Mouse (Mus musculus): ENCODE data around the gene Mafg. TPM values are rescaled to one million over a fixed set of nuclear protein-coding genes. Genes with fewer than 3 reads are reported as not detected.
A peak's percentile ranks its signal among the peaks of the same experiment; 100 is the strongest.

Gene Mafg
- polyA plus RNA-seq, 1 experiment from 2014 or later = 25.1 TPM

DNA sequence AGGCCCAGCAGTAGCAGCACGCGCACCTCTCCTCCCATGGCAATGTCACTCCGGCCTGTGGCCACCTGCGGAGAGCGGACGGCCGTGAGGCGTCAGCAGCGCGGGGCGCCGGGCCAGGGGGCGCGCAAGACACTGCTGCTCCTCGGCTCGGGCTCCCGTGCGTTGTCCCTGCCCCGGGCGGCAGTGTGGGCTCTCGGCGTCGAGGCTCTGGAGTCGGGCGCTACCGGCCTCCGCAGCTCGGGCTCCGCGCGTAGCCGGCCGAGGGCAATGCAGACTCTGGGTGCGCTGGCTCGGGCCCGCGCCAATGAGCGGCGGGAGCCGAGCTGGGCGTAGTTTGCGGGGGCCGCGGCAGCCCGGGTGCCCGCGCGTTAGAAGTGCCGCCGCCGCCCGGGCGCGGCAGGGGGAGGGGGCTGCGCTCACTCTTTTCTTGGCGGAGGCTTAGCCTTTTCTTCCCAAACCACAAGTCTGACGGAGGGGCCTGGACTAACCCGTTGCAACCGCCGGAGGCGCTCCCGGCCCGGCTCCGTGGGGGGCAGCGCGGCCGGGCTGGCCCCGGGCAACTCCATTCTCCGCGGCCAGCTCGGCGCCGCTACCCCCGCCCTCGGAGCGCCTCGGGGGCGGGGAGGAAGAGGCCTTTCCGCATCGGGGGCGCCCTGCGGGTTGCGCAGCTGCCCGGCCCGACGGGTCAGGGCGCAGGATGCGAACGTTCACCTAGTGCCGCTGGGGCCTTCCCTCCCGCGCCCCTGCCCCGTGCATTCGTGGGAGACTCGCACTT, 27.1 kb upstream of the Mafg start:
- DNase-seq (ENCODE audit: low spot score) = peak; percentile 72
- H3K36me3 ChIP-seq (replicated peaks) = no peaks in the 10 kb centered on the region
- peak overlapping the region; percentile 60 for H3K4me3 ChIP-seq
- WGBS = under 1% methylated on average over 95 of the region's 95 CpGs
- peaks cover 34% of the 10 kb centered on the region for H3K4me1 ChIP-seq
- peaks cover 98% of the 10 kb centered on the region for H3K27me3 ChIP-seq (replicated peaks; ENCODE audit: low read depth, poor library complexity, severe bottlenecking)
- H3K9me3 ChIP-seq = no peaks in the 10 kb centered on the region
- H3K27ac ChIP-seq (replicated peaks) = peak overlapping the region; percentile 75

DNA sequence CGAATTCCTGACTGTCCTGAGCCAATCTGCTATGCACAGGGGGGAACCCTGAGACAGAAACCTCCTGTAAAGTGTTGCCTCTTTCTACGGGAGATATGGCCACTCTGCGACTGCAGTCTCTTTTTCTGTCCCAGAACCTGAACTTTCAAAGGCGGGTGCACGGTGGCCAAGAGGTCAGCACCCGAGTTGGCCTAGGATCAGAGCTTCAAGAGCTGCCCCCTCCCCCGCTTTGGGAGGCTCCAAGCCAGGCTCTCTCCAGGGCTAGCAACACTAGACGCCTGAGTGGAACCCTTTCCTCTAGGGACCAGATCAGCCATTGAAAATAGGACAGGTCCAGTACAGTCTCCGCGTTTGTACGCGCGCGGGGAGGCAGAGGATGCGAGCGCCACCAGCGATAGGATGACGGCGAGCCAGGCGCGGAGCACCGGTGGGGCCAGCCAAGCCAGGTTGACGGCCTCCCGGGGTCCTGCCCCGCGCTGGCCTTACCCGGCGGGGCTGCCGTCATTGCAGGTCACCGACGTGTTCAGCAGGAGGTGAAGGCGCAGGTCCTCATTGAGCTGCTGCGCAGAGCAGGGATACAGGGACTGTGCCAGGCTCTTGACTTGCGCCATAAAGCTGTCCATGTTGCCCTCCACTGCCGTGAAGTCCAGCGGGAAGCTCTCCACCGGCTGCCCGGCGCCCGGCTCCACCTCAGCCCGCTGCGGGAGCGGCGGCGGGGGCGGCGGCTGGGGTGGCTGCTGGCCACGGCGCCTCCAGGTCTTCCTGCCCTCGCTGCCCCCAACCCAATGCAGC, 26.3 kb upstream of the Mafg start:
- H3K36me3 ChIP-seq (replicated peaks) = no peaks in the 10 kb centered on the region
- H3K27me3 ChIP-seq (replicated peaks; ENCODE audit: low read depth, poor library complexity, severe bottlenecking) = peaks cover 98% of the 10 kb centered on the region
- peak overlapping the region; percentile 75 for H3K27ac ChIP-seq (replicated peaks)
- 2% methylated on average over 50 of the region's 50 CpGs for WGBS
- peaks cover 31% of the 10 kb centered on the region for H3K4me1 ChIP-seq
- DNase-seq (ENCODE audit: low spot score) = peak; percentile 39
- no peaks in the 10 kb centered on the region for H3K9me3 ChIP-seq
- H3K4me3 ChIP-seq = peak overlapping the region; percentile 60

DNA sequence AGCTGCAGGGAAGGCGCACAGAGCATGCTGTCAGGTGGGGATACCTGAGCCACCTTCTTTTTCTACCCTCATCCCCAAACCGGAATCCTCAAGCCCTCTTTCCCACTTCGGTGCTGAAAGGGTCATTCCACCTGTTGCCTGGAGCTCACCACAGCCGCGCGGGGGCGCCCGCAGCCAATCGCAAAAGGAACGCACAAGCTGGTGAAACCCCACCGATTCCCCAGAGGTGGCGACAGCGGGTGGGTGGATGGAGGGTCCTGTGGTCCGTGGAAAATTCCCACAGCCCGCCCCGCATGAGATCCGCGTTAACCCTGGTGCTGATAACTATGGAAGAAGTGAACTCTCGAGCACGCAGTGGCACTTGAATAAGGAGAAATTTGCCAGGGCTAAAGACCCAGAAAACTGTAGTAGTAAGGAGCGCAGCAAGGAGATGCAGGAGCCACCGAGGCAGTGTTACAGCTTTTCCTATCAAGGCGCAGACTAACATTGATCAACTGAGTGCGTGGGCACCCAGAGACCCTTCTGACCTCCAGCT, 25.5 kb upstream of the Mafg start:
- Histone ChIP-seq H3K4me1 (peaks cover 31% of the 10 kb centered on the region), H3K36me3 (replicated peaks) (no peaks in the 10 kb centered on the region), H3K27ac (replicated peaks) (no peak overlapping the region), H3K9me3 (no peaks in the 10 kb centered on the region), H3K27me3 (replicated peaks; ENCODE audit: low read depth, poor library complexity, severe bottlenecking) (peaks cover 100% of the 10 kb centered on the region), H3K4me3 (peak overlapping the region; percentile 60)
- peak; percentile 84 for DNase-seq (ENCODE audit: low spot score)
- 5% methylated on average over 24 of the region's 24 CpGs for WGBS

DNA sequence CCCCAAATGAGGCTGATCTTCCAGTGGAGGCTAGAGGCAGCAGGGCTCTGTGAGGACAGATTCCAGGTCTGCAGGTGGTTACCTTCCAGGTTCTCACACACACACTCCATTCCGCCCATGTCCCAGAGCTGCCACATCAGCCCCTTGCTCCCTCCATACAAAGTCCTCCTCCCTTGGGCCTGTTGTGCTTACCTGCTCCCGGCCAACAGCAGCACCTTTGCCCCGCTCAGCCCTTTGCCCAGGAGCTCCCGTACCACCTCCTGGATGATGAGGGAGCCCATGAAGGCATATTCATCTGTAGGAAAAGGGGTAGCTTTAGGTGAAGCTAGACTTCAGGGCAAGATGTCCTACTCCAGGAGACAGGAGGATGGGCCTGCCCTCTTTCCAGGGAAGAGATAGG, 23.9 kb upstream of the Mafg start:
- Histone ChIP-seq H3K27ac (replicated peaks) (no peak overlapping the region), H3K36me3 (replicated peaks) (no peaks in the 10 kb centered on the region), H3K4me3 (no peak overlapping the region), H3K27me3 (replicated peaks; ENCODE audit: low read depth, poor library complexity, severe bottlenecking) (peaks cover 86% of the 10 kb centered on the region), H3K9me3 (no peaks in the 10 kb centered on the region), H3K4me1 (peaks cover 31% of the 10 kb centered on the region)
- DNase-seq (ENCODE audit: low spot score) = no peak
- 84% methylated on average over 4 of the region's 4 CpGs for WGBS

DNA sequence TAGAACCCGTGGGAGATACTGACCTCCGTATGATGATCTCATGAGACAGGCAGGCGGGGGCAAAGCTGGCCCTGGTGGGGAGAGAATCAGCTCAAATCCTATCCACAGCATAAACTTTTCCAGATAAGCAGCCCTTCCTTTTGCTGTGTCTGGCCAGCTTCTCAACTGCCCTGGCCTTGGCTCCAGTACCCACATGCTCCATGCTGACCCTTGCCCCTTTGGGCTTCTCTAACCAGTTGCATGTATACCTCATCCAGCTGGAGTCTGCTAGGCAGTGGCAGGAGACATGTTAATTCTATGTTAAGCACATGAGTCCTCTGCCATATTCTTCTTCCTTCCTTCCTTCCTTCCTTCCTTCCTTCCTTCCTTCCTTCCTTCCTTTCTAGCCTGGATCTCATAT, 21.3 kb upstream of the Mafg start:
- peaks cover 13% of the 10 kb centered on the region for H3K4me1 ChIP-seq
- DNase-seq (ENCODE audit: low spot score) = no peak
- H3K36me3 ChIP-seq (replicated peaks) = no peaks in the 10 kb centered on the region
- no peak overlapping the region for H3K27ac ChIP-seq (replicated peaks)
- no peaks in the 10 kb centered on the region for H3K9me3 ChIP-seq
- no peak overlapping the region for H3K4me3 ChIP-seq
- peaks cover 65% of the 10 kb centered on the region for H3K27me3 ChIP-seq (replicated peaks; ENCODE audit: low read depth, poor library complexity, severe bottlenecking)
- 71% methylated on average over 3 of the region's 3 CpGs for WGBS

DNA sequence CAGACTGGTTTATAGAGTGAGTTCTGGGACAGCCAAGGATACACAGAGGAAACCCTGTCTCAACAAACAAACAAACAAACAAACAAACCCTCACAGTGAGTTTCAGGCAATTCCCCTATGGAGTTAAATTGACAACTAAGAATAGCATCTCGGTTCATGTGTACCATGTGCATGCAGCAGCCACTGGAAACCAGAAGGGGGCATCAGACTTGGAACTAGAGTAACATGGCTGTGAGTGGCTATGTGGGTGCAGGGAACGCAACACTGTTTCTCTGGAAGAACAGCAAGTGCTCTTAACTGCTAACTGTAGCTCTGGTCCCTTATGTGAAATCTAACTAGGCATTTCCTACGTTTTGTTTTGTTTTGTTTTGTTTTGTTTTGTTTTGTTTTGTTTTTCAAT, 18.5 kb upstream of the Mafg start:
- Histone ChIP-seq H3K9me3 (no peaks in the 10 kb centered on the region), H3K4me3 (no peak overlapping the region), H3K4me1 (peaks cover 12% of the 10 kb centered on the region), H3K27me3 (replicated peaks; ENCODE audit: low read depth, poor library complexity, severe bottlenecking) (peaks cover 56% of the 10 kb centered on the region), H3K27ac (replicated peaks) (no peak overlapping the region), H3K36me3 (replicated peaks) (no peaks in the 10 kb centered on the region)
- no peak for DNase-seq (ENCODE audit: low spot score)
- WGBS = 72% methylated on average over 3 of the region's 3 CpGs

DNA sequence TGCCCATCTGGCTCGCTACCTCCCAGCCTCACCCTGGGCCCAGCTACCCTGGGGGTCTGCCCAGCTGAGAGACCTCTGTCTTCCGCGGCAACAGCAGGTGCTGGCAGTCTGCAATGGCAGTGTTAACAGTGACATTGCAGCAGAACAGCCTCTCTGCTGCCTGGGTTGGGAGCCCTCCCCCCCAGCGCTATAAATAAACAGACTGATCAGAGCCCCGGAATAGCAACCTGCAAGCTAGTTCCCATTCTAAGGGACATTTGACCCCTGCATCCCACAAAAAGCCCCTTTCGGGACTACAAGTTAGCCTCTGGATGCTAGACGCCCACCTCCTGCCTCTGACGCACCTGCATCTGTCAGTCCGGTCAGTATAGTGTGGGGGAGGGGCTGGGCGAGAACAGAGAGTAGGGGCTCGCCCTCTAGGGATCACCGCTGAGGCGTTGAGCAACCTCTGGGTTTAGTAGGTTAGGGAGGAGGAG, 14.6 kb upstream of the Mafg start, which contains the start of gene Myadml2:
TSS of gene Myadml2 (minus strand) at position 158 of the 476 bp plus-strand sequence.
- peaks cover 41% of the 10 kb centered on the region for H3K27me3 ChIP-seq (replicated peaks; ENCODE audit: low read depth, poor library complexity, severe bottlenecking)
- 4% methylated on average over 13 of the region's 13 CpGs for WGBS
- H3K4me3 ChIP-seq = peak within 1 kb of the TSS; percentile 39
- peaks cover 22% of the 10 kb centered on the region for H3K4me1 ChIP-seq
- H3K9me3 ChIP-seq = no peaks in the 10 kb centered on the region
- no peak within 1 kb of the TSS for H3K27ac ChIP-seq (replicated peaks)
- peak; percentile 50 for DNase-seq (ENCODE audit: low spot score)
- no peaks in the 10 kb centered on the region for H3K36me3 ChIP-seq (replicated peaks)

DNA sequence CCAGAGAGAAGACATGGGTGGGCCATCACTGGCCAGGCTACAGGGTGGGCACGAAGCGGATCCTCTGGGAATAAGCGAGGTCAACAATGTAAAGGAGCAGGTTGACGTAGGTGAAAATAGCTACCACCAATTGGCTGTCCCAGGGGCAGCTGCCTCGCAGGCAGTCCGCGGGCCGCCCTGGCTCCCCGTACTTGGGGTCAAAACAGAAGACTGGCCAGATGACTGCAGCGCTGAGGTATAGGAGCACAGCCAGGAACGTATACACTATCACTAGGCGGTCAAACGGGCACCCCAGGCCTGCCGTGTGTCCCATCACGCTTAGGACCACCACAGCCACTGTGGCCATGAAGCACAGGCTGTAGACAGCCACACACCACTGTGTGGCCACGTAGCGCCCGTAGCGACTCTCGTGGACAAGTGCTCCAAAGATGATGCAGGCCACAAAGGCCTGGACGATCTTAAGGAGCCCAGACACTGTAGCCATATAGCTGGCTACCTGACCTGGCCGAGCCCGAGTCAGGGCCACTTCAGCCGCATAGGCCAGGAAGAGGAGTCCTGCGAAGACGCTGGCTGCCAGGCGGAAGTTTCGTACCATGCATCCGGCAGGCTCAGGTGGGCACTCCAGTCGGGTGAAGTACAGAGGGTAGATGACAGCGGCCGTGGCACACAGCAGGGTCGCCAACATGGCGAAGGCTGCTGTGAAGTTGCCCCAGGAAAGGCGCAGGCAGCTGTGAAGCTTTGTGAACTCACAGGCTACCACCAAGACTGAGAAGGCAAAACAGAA, 13.8 kb upstream of the Mafg start:
- peaks cover 30% of the 10 kb centered on the region for H3K4me1 ChIP-seq
- H3K9me3 ChIP-seq = no peaks in the 10 kb centered on the region
- peaks cover 49% of the 10 kb centered on the region for H3K27me3 ChIP-seq (replicated peaks; ENCODE audit: low read depth, poor library complexity, severe bottlenecking)
- DNase-seq (ENCODE audit: low spot score) = no peak
- H3K4me3 ChIP-seq = peak overlapping the region; percentile 39; the same call in 1 of the 2 replicates
- 81% methylated on average over 35 of the region's 35 CpGs for WGBS
- H3K27ac ChIP-seq (replicated peaks) = no peak overlapping the region
- H3K36me3 ChIP-seq (replicated peaks) = no peaks in the 10 kb centered on the region

DNA sequence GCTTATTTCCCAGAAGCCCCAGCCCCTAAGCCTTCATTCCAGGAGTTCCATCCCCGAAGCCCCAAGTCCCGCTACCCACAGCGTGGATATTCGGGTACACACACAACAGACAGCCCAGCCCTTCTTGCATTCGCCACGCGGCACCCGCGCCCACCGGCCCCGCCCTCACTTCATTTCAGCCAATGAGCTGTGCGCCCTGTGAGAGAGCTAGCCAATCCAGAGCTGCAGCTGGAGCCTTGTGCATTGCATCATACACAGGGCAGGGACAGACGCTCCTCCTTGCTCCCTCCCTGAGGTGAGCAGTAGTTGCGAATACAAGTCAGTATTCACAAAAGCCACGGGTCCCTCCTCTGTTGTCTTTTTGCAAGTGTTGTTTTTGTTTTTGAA, 10.2 kb upstream of the Mafg start, which contains the start of gene Pycr1:
TSS of gene Pycr1 (minus strand) at position 169 of the 387 bp plus-strand sequence.
- DNase-seq (ENCODE audit: low spot score) = peak; percentile 96
- under 1% methylated on average over 15 of the region's 15 CpGs for WGBS
- Histone ChIP-seq H3K36me3 (replicated peaks) (no peaks in the 10 kb centered on the region), H3K4me3 (peak within 1 kb of the TSS; percentile 68), H3K4me1 (peaks cover 43% of the 10 kb centered on the region), H3K27me3 (replicated peaks; ENCODE audit: low read depth, poor library complexity, severe bottlenecking) (peaks cover 55% of the 10 kb centered on the region), H3K27ac (replicated peaks) (peak within 1 kb of the TSS; percentile 83), H3K9me3 (no peaks in the 10 kb centered on the region)

DNA sequence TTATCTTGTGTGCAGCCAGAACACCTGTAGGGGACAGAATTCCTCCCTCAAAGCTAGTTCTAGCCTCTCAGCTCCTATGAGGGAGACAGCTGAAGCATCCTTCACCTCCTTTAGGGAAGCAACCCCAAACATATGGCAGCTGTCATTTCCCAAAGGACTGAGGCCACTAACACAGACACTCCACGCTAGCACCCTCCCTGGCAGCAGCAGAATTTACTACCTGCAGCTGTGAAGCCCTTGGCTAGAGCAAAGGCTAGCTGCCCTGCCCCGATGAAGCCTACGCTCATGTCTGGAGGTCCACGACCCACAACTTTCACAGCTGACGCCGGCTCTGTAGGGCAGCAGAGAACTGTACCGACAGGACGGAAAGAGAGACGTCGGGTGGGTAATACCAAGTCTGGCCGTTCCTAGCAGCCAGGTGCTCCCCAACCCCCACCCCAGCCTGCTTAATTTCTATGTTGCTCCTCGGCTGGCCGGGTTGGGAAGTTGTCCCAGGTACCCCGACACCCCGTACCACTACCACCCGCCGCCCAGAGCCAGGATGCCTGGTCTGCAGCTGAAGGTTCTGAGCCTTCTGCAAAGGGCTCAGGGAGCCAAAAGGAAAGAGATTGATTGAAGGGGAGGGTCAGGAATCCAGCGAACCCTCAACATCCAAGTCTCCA, 9.7 kb upstream of the Mafg start:
- H3K9me3 ChIP-seq = no peaks in the 10 kb centered on the region
- peak overlapping the region; percentile 68 for H3K4me3 ChIP-seq
- H3K27me3 ChIP-seq (replicated peaks; ENCODE audit: low read depth, poor library complexity, severe bottlenecking) = peaks cover 52% of the 10 kb centered on the region
- peak overlapping the region; percentile 83 for H3K27ac ChIP-seq (replicated peaks)
- no peaks in the 10 kb centered on the region for H3K36me3 ChIP-seq (replicated peaks)
- H3K4me1 ChIP-seq = peaks cover 39% of the 10 kb centered on the region
- 4% methylated on average over 18 of the region's 18 CpGs for WGBS
- no peak for DNase-seq (ENCODE audit: low spot score)

DNA sequence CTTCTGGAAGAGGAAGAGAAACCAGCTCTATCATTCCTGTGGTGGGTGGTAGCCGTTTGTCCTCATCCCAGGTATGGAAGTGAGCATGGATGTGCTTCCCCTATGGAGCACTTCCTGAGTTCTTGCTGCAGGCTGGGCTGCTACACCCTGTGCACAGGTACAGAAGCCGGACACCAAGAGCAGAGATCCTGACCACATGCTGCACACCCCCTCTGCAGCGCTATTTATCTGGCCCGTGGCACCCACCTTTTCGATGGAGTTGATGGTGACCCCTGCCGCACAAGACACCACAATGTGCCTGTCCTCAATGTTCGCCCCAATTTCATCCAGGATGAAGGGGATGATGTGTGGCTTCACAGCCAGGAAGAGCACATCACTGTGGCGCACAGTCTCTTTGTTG, 8.5 kb upstream of the Mafg start:
- WGBS = 90% methylated on average over 8 of the region's 8 CpGs
- no peak for DNase-seq (ENCODE audit: low spot score)
- no peak overlapping the region for H3K27ac ChIP-seq (replicated peaks)
- H3K36me3 ChIP-seq (replicated peaks) = no peaks in the 10 kb centered on the region
- peaks cover 40% of the 10 kb centered on the region for H3K27me3 ChIP-seq (replicated peaks; ENCODE audit: low read depth, poor library complexity, severe bottlenecking)
- H3K4me1 ChIP-seq = peaks cover 31% of the 10 kb centered on the region
- no peak overlapping the region; the same call in 1 of the 2 replicates for H3K4me3 ChIP-seq
- no peaks in the 10 kb centered on the region for H3K9me3 ChIP-seq
